Mouse (Mus musculus): Measurements from ENCODE around the gene Rps21. TPM values are rescaled to one million over a fixed set of nuclear protein-coding genes. Genes with fewer than 3 reads are reported as not detected.
A peak's percentile ranks its signal among the peaks of the same experiment; 100 is the strongest.

The Rps21 gene
- polyA plus RNA-seq, 1 experiment from 2014 or later, result 315 TPM

DNA sequence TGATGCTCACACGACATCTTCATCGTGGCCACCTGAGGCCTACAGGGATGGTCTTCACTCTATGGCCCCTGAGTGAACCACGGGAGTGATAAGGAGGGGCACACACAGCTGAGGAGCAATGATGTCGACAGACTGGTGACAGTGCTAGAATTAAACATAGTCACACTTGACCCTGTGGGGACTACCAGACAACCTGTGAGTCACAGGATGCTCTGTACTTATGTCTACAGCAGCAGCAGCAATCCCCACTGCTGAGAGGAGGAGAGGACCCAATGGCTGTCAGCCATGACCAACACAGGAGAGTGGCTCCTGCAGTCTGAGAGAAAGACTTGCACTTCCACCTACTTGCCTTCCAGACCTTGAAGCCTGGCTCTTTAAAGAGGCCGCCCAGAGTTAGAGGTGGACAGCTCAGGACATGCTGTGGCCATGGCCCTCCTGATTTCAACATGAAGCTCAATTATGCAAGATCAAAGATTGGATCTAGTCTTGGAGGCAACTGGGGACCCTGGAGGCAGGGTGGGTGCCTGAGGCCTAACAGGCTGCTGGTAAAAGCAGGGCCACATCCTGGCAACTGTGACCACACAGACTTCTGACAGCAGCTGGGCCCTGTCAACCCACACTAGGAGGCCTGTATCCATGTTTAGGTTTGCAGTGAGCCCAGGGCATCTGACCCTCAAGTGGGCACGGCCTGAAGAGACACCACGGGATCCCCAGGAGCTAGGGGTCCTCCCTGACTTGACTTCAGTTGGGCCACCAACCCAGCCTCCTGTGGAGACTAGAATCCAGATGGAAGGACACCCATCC lies 23.9 kb upstream of the Rps21 start:
- Histone ChIP-seq H3K27me3 (replicated peaks) (no peaks in the 10 kb centered on the region), H3K4me2 (no peak overlapping the region), H3K4me1 (no peaks in the 10 kb centered on the region), H3K4me3 (no peak overlapping the region), H3K27ac (no peak overlapping the region), H3K36me3 (replicated peaks) (no peaks in the 10 kb centered on the region), H3K9me3 (no peaks in the 10 kb centered on the region), H3K9ac (no peak overlapping the region)
- no peak for ATAC-seq (replicated peaks)
- WGBS, result 88% methylated on average over 7 of the region's 7 CpGs

GRCm38 (mm10) chr2:180234353-180234752 lies 22.8 kb upstream of the Rps21 start:
- no peak for ATAC-seq (replicated peaks)
- Histone ChIP-seq H3K4me1 (no peaks in the 10 kb centered on the region), H3K36me3 (replicated peaks) (no peaks in the 10 kb centered on the region), H3K9me3 (no peaks in the 10 kb centered on the region), H3K9ac (no peak overlapping the region), H3K27ac (no peak overlapping the region), H3K4me2 (no peak overlapping the region), H3K4me3 (no peak overlapping the region), H3K27me3 (replicated peaks) (no peaks in the 10 kb centered on the region)
- 91% methylated on average over 8 of the region's 8 CpGs for WGBS

- Histone ChIP-seq H3K4me3 (no peak overlapping the region), H3K27me3 (replicated peaks) (no peaks in the 10 kb centered on the region), H3K9me3 (no peaks in the 10 kb centered on the region), H3K4me1 (no peaks in the 10 kb centered on the region), H3K36me3 (replicated peaks) (no peaks in the 10 kb centered on the region), H3K4me2 (no peak overlapping the region), H3K27ac (no peak overlapping the region), H3K9ac (no peak overlapping the region)
- 56% methylated on average over 6 of the region's 6 CpGs for WGBS
- ATAC-seq (replicated peaks), result no peak
These were observed 22.2 kb upstream of the Rps21 start for GRCm38 (mm10) chr2:180234980-180235379.

- H3K36me3 ChIP-seq (replicated peaks), result no peaks in the 10 kb centered on the region
- 89% methylated on average over 4 of the region's 4 CpGs for WGBS
- ATAC-seq (replicated peaks), result no peak
These were observed 21.4 kb upstream of the Rps21 start for GRCm38 (mm10) chr2:180235788-180236187.

DNA sequence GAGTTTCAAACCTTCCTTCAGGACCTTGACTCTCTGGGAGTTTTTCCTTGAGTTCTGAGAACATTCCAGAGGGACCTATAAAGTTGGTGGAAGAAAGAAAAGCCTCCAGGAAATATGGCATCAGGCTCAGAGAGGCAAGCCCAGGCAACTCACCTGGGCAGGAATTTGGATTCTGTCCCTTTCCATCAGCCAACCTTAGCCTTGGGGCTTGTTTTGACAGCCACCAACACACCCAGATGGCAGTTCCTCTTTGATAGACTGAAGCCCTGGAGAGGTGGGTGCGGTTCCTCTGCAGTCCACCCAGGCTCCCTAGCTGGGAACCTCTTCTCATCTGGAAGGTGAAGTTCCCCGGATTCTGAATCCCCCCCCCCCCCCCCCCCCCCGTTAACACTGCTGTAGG lies 20.7 kb upstream of the Rps21 start:
- no peaks in the 10 kb centered on the region for H3K36me3 ChIP-seq (replicated peaks)

More at GRCm38 (mm10) chr2:180235788-180236187, 21.4 kb upstream of the Rps21 start:
- Histone ChIP-seq H3K4me2 (no peak overlapping the region), H3K4me1 (no peaks in the 10 kb centered on the region), H3K27ac (no peak overlapping the region), H3K4me3 (no peak overlapping the region), H3K9me3 (no peaks in the 10 kb centered on the region), H3K27me3 (replicated peaks) (no peaks in the 10 kb centered on the region), H3K9ac (no peak overlapping the region)

GRCm38 (mm10) chr2:180236930-180237329 lies 20.2 kb upstream of the Rps21 start:
- Histone ChIP-seq H3K4me2 (no peak overlapping the region), H3K9me3 (no peaks in the 10 kb centered on the region), H3K27ac (no peak overlapping the region), H3K9ac (no peak overlapping the region), H3K4me3 (no peak overlapping the region), H3K27me3 (replicated peaks) (no peaks in the 10 kb centered on the region), H3K4me1 (no peaks in the 10 kb centered on the region), H3K36me3 (replicated peaks) (no peaks in the 10 kb centered on the region)
- WGBS, result 91% methylated on average over 3 of the region's 3 CpGs
- no peak for ATAC-seq (replicated peaks)

More for the DNA sequence above, 20.7 kb upstream of the Rps21 start:
- ATAC-seq (replicated peaks), result no peak
- Histone ChIP-seq H3K27me3 (replicated peaks) (no peaks in the 10 kb centered on the region), H3K4me2 (no peak overlapping the region), H3K4me3 (no peak overlapping the region), H3K4me1 (no peaks in the 10 kb centered on the region), H3K27ac (no peak overlapping the region), H3K9ac (no peak overlapping the region), H3K9me3 (no peaks in the 10 kb centered on the region)
- WGBS, result 48% methylated on average over 3 of the region's 3 CpGs

DNA sequence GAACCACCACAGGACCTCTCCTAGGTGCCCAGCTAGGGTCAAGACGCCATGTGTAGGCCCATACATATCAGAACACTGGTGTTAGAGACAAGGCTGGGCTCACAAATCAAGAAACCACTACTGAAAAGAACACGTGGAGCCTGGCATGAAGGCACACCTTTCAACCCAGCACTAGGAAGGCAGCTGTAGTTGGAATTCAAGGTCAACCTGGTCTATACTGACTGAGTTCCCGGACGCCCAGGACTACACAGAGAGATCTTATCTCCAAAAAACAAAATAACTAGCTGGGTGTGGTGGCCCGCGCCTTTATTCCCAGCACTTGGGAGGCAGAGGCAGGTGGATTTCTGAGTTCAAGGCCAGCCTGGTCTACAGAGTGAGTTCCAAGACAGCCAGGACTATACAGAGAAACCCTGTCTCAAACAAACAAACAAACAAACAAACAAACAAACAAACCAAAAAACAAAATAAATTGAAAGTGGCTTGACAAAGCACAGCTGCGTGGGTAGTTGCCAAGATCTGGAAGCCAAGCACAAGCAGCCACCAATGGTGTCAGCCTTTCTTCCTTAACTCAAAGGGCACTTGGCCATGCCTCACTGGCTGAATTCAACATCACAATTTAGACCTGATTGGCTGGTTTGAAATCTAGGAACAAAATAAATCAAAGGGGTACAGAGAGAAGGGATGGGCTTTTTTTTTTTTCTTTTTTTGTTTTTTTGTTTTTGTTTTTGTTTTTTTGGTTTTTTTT lies 19.4 kb upstream of the Rps21 start:
- Histone ChIP-seq H3K4me2 (no peak overlapping the region), H3K9ac (no peak overlapping the region), H3K4me3 (no peak overlapping the region), H3K27ac (no peak overlapping the region), H3K9me3 (no peaks in the 10 kb centered on the region), H3K4me1 (no peaks in the 10 kb centered on the region), H3K36me3 (replicated peaks) (no peaks in the 10 kb centered on the region), H3K27me3 (replicated peaks) (no peaks in the 10 kb centered on the region)
- WGBS, result 94% methylated on average over 7 of the region's 7 CpGs
- no peak for ATAC-seq (replicated peaks)

GRCm38 (mm10) chr2:180238591-180238990 lies 18.6 kb upstream of the Rps21 start:
- Histone ChIP-seq H3K36me3 (replicated peaks) (no peaks in the 10 kb centered on the region), H3K4me3 (no peak overlapping the region), H3K4me2 (no peak overlapping the region), H3K4me1 (no peaks in the 10 kb centered on the region), H3K9me3 (no peaks in the 10 kb centered on the region), H3K9ac (no peak overlapping the region), H3K27me3 (replicated peaks) (no peaks in the 10 kb centered on the region), H3K27ac (no peak overlapping the region)
- ATAC-seq (replicated peaks), result no peak
- WGBS, result 89% methylated on average over 5 of the region's 5 CpGs

DNA sequence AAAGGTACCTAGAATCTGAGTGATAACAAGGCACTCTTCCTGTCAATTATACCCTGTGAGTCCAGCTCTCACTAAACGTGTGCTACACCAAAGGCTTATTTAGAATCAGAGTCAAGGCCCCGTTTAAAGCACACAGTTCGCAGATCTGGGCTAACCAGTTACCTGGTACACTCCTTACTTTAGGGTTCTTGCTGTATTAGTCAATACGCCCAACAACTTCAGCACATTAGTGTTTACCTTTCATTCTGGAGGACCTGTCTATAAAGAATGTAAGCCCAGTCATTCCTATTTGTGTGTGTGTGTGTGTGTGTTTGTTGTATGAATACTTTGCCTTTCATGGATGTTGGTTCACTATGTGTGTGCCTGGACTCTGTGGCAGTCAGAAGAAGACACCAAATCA lies 14.1 kb upstream of the Rps21 start:
- Histone ChIP-seq H3K4me1 (no peaks in the 10 kb centered on the region), H3K27ac (no peak overlapping the region), H3K4me2 (no peak overlapping the region), H3K9ac (no peak overlapping the region), H3K9me3 (no peaks in the 10 kb centered on the region), H3K27me3 (replicated peaks) (no peaks in the 10 kb centered on the region), H3K4me3 (no peak overlapping the region), H3K36me3 (replicated peaks) (no peaks in the 10 kb centered on the region)
- 89% methylated on average over 4 of the region's 4 CpGs for WGBS
- ATAC-seq (replicated peaks), result no peak

- no peak for ATAC-seq (replicated peaks)
- 89% methylated on average over 5 of the region's 5 CpGs for WGBS
- Histone ChIP-seq H3K9me3 (no peaks in the 10 kb centered on the region), H3K36me3 (replicated peaks) (no peaks in the 10 kb centered on the region), H3K27ac (no peak overlapping the region), H3K9ac (no peak overlapping the region), H3K4me1 (no peaks in the 10 kb centered on the region), H3K4me2 (no peak overlapping the region), H3K27me3 (replicated peaks) (no peaks in the 10 kb centered on the region), H3K4me3 (no peak overlapping the region)
These were observed 9.3 kb upstream of the Rps21 start for GRCm38 (mm10) chr2:180247916-180248315.

GRCm38 (mm10) chr2:180248947-180249660 lies 8.1 kb upstream of the Rps21 start:
- Histone ChIP-seq H3K4me2 (no peak overlapping the region), H3K27me3 (replicated peaks) (no peaks in the 10 kb centered on the region), H3K4me3 (no peak overlapping the region), H3K36me3 (replicated peaks) (no peaks in the 10 kb centered on the region), H3K9me3 (no peaks in the 10 kb centered on the region), H3K9ac (no peak overlapping the region), H3K4me1 (no peaks in the 10 kb centered on the region), H3K27ac (no peak overlapping the region)
- no peak for ATAC-seq (replicated peaks)
- 55% methylated on average over 9 of the region's 9 CpGs for WGBS

DNA sequence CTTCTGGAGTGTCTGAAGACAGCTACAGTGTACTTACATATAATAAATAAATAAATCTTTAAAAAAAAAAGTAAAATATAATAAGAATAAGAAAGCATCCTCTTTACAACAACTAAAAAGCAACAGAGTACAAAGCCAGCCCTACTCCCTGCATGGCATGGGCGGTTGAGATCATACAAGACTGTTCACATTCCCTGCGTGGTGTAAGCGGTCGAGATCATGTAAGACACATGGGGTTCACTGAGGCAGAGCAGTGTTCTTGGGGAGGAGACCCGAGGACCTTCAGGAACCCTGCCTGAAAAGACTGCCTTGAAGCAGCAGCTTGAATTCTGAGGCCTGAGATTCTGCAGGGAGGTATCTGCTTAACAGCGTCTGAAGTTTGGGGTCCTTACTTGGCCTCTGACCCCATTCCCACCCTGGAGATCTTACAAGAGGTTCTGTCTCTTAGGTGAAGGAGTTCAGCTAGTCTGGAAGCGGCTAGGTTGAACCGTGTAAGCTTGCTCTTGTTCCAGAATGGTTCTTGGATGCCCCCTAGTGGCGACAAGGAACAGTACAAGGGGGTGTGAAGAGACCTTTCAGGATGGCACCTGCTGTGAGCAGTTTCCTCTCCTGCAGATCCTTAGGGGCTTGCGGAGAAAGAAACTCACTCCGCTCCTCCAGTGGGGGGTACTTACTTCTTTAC lies 6.1 kb upstream of the Rps21 start:
- peak; percentile 80 for ATAC-seq (replicated peaks)
- no peaks in the 10 kb centered on the region for H3K27me3 ChIP-seq (replicated peaks)
- WGBS, result 27% methylated on average over 11 of the region's 11 CpGs
- H3K4me2 ChIP-seq, result no peak overlapping the region
- H3K27ac ChIP-seq, result no peak overlapping the region
- no peaks in the 10 kb centered on the region for H3K36me3 ChIP-seq (replicated peaks)
- no peak overlapping the region for H3K9ac ChIP-seq
- H3K4me1 ChIP-seq, result peaks cover 4% of the 10 kb centered on the region
- no peaks in the 10 kb centered on the region for H3K9me3 ChIP-seq
- H3K4me3 ChIP-seq, result no peak overlapping the region

All from midbrain, embryonic 15.5 days (tissue).